Mouse (Mus musculus) forebrain, embryonic 13.5 days (tissue): ENCODE results near the gene Tmem269. TPM values are rescaled to one million over a fixed set of nuclear protein-coding genes. Genes with fewer than 3 reads are reported as not detected.
A peak's percentile ranks its signal among the peaks of the same experiment; 100 is the strongest.

Experiments
- ATAC-seq: fragments of 200-750 bp; cut with Nextera tagmentation; 2 replicates; pipeline ENCODE4 v1.8.0; 2017
- H3K27ac ChIP-seq: fragments of 300-500 bp; sonication (generic); 2 replicates; pipeline ENCODE4 v1.5.1; 2015; ENCODE audit warnings: inconsistent platforms, mild to moderate bottlenecking, moderate library complexity
- H3K27me3 ChIP-seq: fragments of 300-500 bp; sonication (generic); 2 replicates; pipeline ENCODE4 v1.6.1; 2015; ENCODE audit warnings: mild to moderate bottlenecking, inconsistent platforms
- H3K36me3 ChIP-seq: fragments of 300-500 bp; sonication (generic); 2 replicates; pipeline ENCODE4 v1.6.1; 2015; ENCODE audit warnings: mild to moderate bottlenecking, inconsistent platforms; ENCODE audit not compliant: poor library complexity, severe bottlenecking
- H3K4me1 ChIP-seq: fragments of 300-500 bp; sonication (generic); 2 replicates; pipeline ENCODE4 v1.6.1; 2015; ENCODE audit warnings: inconsistent platforms
- H3K4me2 ChIP-seq: fragments of 300-500 bp; sonication (generic); 2 replicates; pipeline ENCODE4 v1.6.1; 2015; ENCODE audit warnings: inconsistent platforms, mild to moderate bottlenecking, moderate library complexity
- H3K4me3 ChIP-seq: fragments of 300-500 bp; sonication (generic); 2 replicates; pipeline ENCODE4 v1.5.1; 2015; ENCODE audit warnings: mild to moderate bottlenecking, inconsistent platforms
- H3K9ac ChIP-seq: fragments of 300-500 bp; sonication (generic); 2 replicates; pipeline ENCODE4 v1.6.1; 2015; ENCODE audit warnings: mild to moderate bottlenecking, inconsistent platforms
- H3K9me3 ChIP-seq: fragments of 300-500 bp; sonication (generic); replicated peaks from 2 replicates; pipeline ENCODE4 v1.6.1; 2016; ENCODE audit warnings: inconsistent platforms
- WGBS: fragments of 180-500 bp; shearing (Covaris S2); methylation state at CpG from one replicate; pipeline ENCODE4 v1.1.7; 2015; 5-methylcytosine and 5-hydroxymethylcytosine counted together
- polyA plus RNA-seq: library from polyadenylated mRNA; unstranded; fragments of >200 nt; fragmentation: Nextera tagmentation; extraction: Ambion mirVana; gene quantifications from 2 replicates; pipeline ENCODE4 v1.2.1, GENCODE M21; 2015

Gene Tmem269
- polyA plus RNA-seq, 1 experiment from 2014 or later: not detected

GRCm38 (mm10) chr4:119247462-119248235, 29.6 kb upstream of the Tmem269 start:
- WGBS: 25% methylated on average over 13 of the region's 13 CpGs

GRCm38 (mm10) chr4:119246688-119247225, 28.7 kb upstream of the Tmem269 start:
- H3K9ac ChIP-seq: no peak overlapping the region
- no peak for ATAC-seq
- peaks cover 27% of the 10 kb centered on the region for H3K4me1 ChIP-seq
- peak overlapping the region; percentile 35; the same call in 1 of the 2 replicates for H3K27ac ChIP-seq
- H3K9me3 ChIP-seq: no peaks in the 10 kb centered on the region
- H3K4me2 ChIP-seq: no peak overlapping the region
- no peaks in the 10 kb centered on the region for H3K27me3 ChIP-seq
- 79% methylated on average over 14 of the region's 14 CpGs for WGBS
- H3K36me3 ChIP-seq: peaks cover 47% of the 10 kb centered on the region
- H3K4me3 ChIP-seq: no peak overlapping the region

More at GRCm38 (mm10) chr4:119247462-119248235, 29.6 kb upstream of the Tmem269 start:
- Histone ChIP-seq H3K4me1 (peaks cover 27% of the 10 kb centered on the region), H3K4me3 (no peak overlapping the region), H3K36me3 (peaks cover 38% of the 10 kb centered on the region), H3K4me2 (peak overlapping the region; percentile 3; the same call in 1 of the 2 replicates), H3K9me3 (no peaks in the 10 kb centered on the region), H3K9ac (peak overlapping the region; percentile 30; the same call in 1 of the 2 replicates), H3K27me3 (no peaks in the 10 kb centered on the region), H3K27ac (peak overlapping the region; percentile 65)
- peak; percentile 84 for ATAC-seq

GRCm38 (mm10) chr4:119245961-119246360, 27.9 kb upstream of the Tmem269 start:
- Histone ChIP-seq H3K27me3 (no peaks in the 10 kb centered on the region), H3K4me2 (no peak overlapping the region), H3K36me3 (peaks cover 55% of the 10 kb centered on the region), H3K4me1 (peaks cover 27% of the 10 kb centered on the region), H3K9me3 (no peaks in the 10 kb centered on the region), H3K9ac (no peak overlapping the region), H3K27ac (0 out of 2 replicates have a peak overlapping the region, but pooled peaks have one; percentile 8), H3K4me3 (no peak overlapping the region)
- WGBS: 85% methylated on average over 9 of the region's 9 CpGs
- no peak for ATAC-seq

- H3K9ac ChIP-seq: no peak overlapping the region
- H3K4me2 ChIP-seq: no peak overlapping the region
- H3K4me1 ChIP-seq: peaks cover 27% of the 10 kb centered on the region
- WGBS: 57% methylated on average over 7 of the region's 7 CpGs
- no peak for ATAC-seq
- peaks cover 57% of the 10 kb centered on the region for H3K36me3 ChIP-seq
- no peaks in the 10 kb centered on the region for H3K9me3 ChIP-seq
- peak overlapping the region; percentile 8; the same call in 1 of the 2 replicates for H3K27ac ChIP-seq
- no peaks in the 10 kb centered on the region for H3K27me3 ChIP-seq
- H3K4me3 ChIP-seq: no peak overlapping the region
These were observed 27.5 kb upstream of the Tmem269 start for GRCm38 (mm10) chr4:119245556-119245955.

- Histone ChIP-seq H3K4me2 (no peak overlapping the region), H3K9ac (no peak overlapping the region), H3K27me3 (no peaks in the 10 kb centered on the region), H3K4me3 (no peak overlapping the region), H3K4me1 (peaks cover 28% of the 10 kb centered on the region), H3K27ac (no peak overlapping the region), H3K9me3 (no peaks in the 10 kb centered on the region), H3K36me3 (peaks cover 57% of the 10 kb centered on the region)
- ATAC-seq: no peak
- WGBS: 84% methylated on average over 22 of the region's 22 CpGs
These were observed 26.6 kb upstream of the Tmem269 start for GRCm38 (mm10) chr4:119244468-119245240.

GRCm38 (mm10) chr4:119242571-119242970, 24.6 kb upstream of the Tmem269 start:
- Histone ChIP-seq H3K4me2 (no peak overlapping the region), H3K27ac (no peak overlapping the region; the same call in 1 of the 2 replicates), H3K36me3 (peaks cover 48% of the 10 kb centered on the region), H3K4me3 (no peak overlapping the region), H3K9ac (peak overlapping the region; percentile 37; the same call in 1 of the 2 replicates), H3K27me3 (no peaks in the 10 kb centered on the region), H3K9me3 (no peaks in the 10 kb centered on the region), H3K4me1 (peaks cover 28% of the 10 kb centered on the region)
- WGBS: 91% methylated on average over 12 of the region's 12 CpGs
- ATAC-seq: no peak

GRCm38 (mm10) chr4:119241664-119242063, 23.6 kb upstream of the Tmem269 start:
- Histone ChIP-seq H3K4me2 (no peak overlapping the region), H3K9me3 (no peaks in the 10 kb centered on the region), H3K27me3 (no peaks in the 10 kb centered on the region), H3K27ac (no peak overlapping the region), H3K4me1 (peaks cover 19% of the 10 kb centered on the region), H3K9ac (no peak overlapping the region; the same call in 1 of the 2 replicates), H3K36me3 (peaks cover 52% of the 10 kb centered on the region), H3K4me3 (no peak overlapping the region)
- 0 out of 2 replicates have a peak, but pooled peaks have one; percentile 2 for ATAC-seq
- 87% methylated on average over 14 of the region's 14 CpGs for WGBS

GRCm38 (mm10) chr4:119239181-119239682, 21.2 kb upstream of the Tmem269 start:
- Histone ChIP-seq H3K27ac (peak overlapping the region; percentile 73), H3K4me2 (peak overlapping the region; percentile 17; the same call in 1 of the 2 replicates), H3K4me3 (no peak overlapping the region), H3K9ac (peak overlapping the region; percentile 2; the same call in 1 of the 2 replicates), H3K27me3 (no peaks in the 10 kb centered on the region), H3K36me3 (peaks cover 41% of the 10 kb centered on the region), H3K9me3 (no peaks in the 10 kb centered on the region), H3K4me1 (peaks cover 15% of the 10 kb centered on the region; the same call in 1 of the 2 replicates)
- peak; percentile 87 for ATAC-seq
- 40% methylated on average over 12 of the region's 12 CpGs for WGBS

GRCm38 (mm10) chr4:119238661-119239060, 20.6 kb upstream of the Tmem269 start:
- 0 out of 2 replicates have a peak, but pooled peaks have one; percentile 14 for ATAC-seq
- Histone ChIP-seq H3K4me2 (no peak overlapping the region), H3K9me3 (no peaks in the 10 kb centered on the region), H3K4me1 (peaks cover 20% of the 10 kb centered on the region), H3K4me3 (no peak overlapping the region), H3K27me3 (no peaks in the 10 kb centered on the region), H3K27ac (no peak overlapping the region), H3K9ac (no peak overlapping the region), H3K36me3 (peaks cover 35% of the 10 kb centered on the region)
- 83% methylated on average over 3 of the region's 3 CpGs for WGBS

GRCm38 (mm10) chr4:119234348-119234747, 16.3 kb upstream of the Tmem269 start:
- H3K36me3 ChIP-seq: peaks cover 13% of the 10 kb centered on the region; the same call in 1 of the 2 replicates
- ATAC-seq: no peak
- no peaks in the 10 kb centered on the region for H3K9me3 ChIP-seq
- H3K4me2 ChIP-seq: peak overlapping the region; percentile 92
- peak overlapping the region; percentile 88; the same call in 1 of the 2 replicates for H3K4me3 ChIP-seq
- no peak overlapping the region for H3K9ac ChIP-seq
- H3K27ac ChIP-seq: no peak overlapping the region
- 92% methylated on average over 3 of the region's 3 CpGs for WGBS
- H3K4me1 ChIP-seq: peaks cover 29% of the 10 kb centered on the region
- no peaks in the 10 kb centered on the region for H3K27me3 ChIP-seq

GRCm38 (mm10) chr4:119233256-119233901, 15.4 kb upstream of the Tmem269 start:
- no peaks in the 10 kb centered on the region for H3K27me3 ChIP-seq
- H3K36me3 ChIP-seq: peaks cover 17% of the 10 kb centered on the region
- H3K4me3 ChIP-seq: peak overlapping the region; percentile 88
- peak overlapping the region; percentile 92 for H3K4me2 ChIP-seq
- no peaks in the 10 kb centered on the region for H3K9me3 ChIP-seq
- H3K27ac ChIP-seq: 0 out of 2 replicates have a peak overlapping the region, but pooled peaks have one; percentile 64
- peak; percentile 13; the same call in 1 of the 2 replicates for ATAC-seq
- WGBS: under 1% methylated on average over 36 of the region's 36 CpGs
- peaks cover 27% of the 10 kb centered on the region for H3K4me1 ChIP-seq
- peak overlapping the region; percentile 84 for H3K9ac ChIP-seq
